Mouse (Mus musculus): ENCODE data around the gene Gm17728.

DNA sequence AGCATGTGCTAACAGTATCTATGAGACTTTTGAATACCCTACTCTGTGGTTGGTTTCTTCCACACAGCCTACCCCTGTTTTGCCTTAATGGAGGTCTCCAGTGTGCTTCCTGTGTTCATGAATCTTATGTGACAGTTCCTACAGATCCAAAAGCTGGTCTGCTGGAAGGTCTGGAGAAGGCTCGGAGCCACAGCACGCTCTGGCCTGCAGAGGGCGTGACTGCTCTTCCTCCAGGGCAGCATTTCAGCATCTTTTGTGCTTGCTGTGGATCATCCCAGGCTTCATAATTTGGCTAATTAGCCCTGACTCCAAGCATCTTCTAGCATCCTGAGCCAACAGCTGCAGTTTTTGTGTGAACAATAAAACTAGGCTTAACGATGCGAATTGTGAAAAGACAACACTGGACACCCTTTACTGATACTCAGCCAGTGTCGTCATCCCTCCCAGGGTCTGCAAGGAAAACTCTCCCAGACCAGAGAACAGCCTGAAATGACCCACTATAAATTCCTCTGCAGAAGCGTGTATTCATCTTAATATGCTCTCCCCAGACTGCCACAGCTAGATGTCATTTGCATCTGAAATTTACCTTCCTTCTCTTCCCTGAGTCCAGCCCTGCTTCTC, 6.6 kb downstream of the Gm17728 start:
- TF ChIP-seq NANOG (IDR thresholded peaks at IDR 0.05; ENCODE audit: borderline replicate concordance, low read length): no peak
- 0 out of 2 replicates have a peak, but pooled peaks have one; percentile 5 for TF ChIP-seq CTCF (conservative IDR thresholded peaks at IDR 0.05; ENCODE audit: low read length)
- TF ChIP-seq POU5F1 (IDR thresholded peaks at IDR 0.05; ENCODE audit: borderline replicate concordance, low read length): no peak

All from E14TG2a.4 (cell line).